Mouse (Mus musculus) induced T-regulatory cell, adult 2 months (primary cell): ENCODE measurements around the gene Dcaf8.
"Not testable (repeated sequence)": the region's sequence is repeated elsewhere in the genome, so short reads cannot be mapped to it uniquely, and the experiment has no call there.

Experiments
- DNase-seq: peaks from one replicate; pipeline ENCODE4 v3.0.0-alpha.2; 2012; ENCODE audit warnings: low read depth

The Dcaf8 gene

DNA sequence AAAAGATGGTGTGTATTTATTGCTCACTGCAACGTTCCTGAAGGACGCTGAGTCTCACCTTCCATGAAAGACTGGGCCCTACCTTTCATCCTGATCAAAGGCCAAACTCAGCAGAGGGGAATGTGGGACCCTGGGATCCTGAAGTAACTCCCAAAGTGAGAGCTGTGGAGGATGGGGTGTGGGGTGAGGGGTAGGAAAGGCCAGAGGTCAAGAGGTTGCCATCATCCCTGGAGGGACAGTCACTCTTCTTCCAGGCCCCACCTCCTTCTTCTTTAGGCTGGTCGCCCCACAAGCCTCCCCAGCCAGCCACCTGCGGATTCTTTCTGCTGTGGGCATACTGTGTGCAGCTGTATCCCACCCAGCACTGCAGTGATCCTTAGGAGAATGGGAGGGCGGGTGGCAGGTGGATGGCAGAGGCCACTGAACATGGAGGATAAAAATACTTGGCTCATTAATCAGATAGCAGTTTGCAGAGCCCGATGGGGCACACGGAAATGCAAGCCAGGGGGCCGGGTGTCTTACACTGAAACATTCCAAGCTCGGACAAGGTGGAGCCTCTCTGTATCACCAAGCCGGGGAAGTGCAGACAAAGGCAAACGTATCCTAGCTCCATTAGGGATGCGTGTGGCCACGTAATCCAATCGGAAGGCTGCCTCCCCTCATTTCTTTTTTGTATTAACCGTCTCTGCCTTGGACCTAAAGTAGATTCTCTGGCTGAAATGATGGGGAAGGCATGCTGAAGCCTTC, 70.5 kb downstream of the Dcaf8 start:
- DNase-seq, result no peak

DNA sequence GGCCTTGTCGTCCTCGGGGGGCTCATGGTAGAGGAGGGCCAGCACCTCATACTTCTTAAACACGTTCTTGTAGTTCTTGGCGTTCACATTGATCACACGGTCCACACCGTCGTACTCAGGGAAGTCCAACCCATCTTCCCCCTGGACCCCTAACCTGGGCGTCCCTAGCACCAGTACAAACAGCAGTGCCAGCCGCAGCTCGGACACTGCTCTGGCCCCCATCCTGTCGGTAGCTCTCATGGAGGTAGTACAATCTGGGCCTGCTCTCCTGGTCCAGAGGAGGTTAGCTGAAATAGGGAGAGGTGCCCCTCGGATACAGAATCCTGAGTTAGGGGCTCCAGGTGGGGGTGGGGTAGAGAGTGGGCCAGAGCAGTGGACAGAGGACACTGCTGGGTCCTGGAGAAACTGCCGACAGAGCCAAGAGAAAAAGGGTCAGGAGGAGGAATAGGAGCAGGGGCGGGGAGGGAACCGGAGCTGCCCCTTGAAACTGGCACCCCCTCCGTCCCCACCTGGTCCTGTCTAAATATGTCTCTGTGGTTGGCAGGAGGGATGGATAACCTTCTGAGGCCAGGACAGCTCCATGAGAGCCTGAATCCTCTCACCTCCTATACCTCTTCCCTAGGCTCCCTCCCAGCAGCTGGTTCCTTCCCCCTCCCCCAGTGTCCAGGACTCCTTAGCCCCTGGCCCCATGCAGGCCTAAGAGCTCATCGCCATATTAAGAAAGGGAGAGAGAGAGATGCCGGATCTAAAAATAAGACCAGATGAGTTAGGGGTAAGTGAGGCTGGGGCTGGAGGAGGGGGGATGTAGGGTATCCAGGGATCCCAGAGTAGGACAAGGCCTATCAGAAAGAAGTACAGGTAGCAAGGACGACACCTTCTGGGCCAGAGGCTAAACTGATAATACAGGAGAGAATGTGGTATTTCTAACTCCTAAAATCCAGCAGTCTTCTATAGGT, 71.8 kb downstream of the Dcaf8 start, which contains the start of gene Casq1:
Casq1 (minus strand) TSS at position 418 of the 956 bp plus-strand sequence.
- no peak for DNase-seq

GRCm38 (mm10) chr1:172220414-172220813, 72.5 kb downstream of the Dcaf8 start:
- no peak for DNase-seq

DNA sequence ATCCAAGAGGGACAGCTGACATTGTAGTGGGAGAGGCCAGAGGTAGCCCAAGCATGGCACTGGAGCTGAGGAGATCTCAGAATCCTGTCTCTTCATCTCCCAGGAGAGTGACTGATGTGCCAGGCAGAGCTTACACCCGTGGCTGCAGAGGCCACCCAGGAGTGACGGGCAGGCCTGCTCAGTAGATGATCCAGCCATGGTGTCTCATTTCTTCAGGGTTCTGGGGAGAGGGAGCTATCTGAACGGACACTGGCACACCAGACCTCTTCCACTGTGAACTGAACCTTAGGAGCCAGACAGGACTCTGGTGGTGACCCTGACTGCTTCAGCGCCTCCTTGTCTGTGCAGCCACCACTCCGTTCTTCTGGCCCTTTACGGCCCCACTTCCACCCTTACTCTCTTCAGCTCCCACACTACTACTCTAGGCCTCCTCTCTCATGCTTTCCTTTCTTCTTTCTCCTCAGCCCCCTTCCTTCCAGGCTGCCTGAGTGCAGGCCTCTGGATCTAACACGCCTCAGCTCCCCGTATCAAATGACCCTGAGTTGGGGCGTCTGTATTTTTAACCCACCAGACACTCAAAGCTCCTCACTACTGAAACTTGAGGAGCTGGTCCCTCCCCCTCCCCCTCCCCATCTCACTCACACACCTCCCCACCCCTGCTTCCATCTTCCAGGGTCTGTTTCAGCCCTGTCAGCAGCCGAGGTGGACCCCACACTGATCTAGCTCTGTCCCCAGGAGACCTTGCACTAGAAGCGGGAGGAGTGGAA, 73.6 kb downstream of the Dcaf8 start:
- DNase-seq, result no peak

DNA sequence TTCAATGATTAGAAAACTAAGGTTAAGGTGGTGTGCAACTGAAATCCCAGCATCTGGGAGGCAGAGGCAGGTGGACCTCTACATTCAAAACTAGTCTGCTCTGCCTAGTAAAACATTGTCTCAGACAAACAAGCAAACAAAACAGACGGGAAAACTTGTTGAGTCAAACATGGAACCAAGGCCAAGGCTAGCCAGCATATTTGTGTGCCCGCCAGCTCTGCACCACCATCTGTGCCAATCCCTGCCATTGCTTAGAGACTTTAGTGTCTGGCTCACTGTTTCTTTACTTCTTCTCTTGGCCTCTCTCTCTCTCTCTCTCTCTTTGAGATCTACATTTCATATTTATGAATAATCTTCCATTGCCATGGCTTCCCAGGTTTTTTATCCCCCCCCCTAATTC, 80.3 kb downstream of the Dcaf8 start:
- no peak for DNase-seq

- DNase-seq, result no peak
Measured at GRCm38 (mm10) chr1:172229215-172229614, 81.3 kb downstream of the Dcaf8 start.

- DNase-seq, result no peak
Measured at GRCm38 (mm10) chr1:172240945-172241708, 93.2 kb downstream of the Dcaf8 start.

GRCm38 (mm10) chr1:172242401-172242800, 94.5 kb downstream of the Dcaf8 start:
- no peak for DNase-seq

DNA sequence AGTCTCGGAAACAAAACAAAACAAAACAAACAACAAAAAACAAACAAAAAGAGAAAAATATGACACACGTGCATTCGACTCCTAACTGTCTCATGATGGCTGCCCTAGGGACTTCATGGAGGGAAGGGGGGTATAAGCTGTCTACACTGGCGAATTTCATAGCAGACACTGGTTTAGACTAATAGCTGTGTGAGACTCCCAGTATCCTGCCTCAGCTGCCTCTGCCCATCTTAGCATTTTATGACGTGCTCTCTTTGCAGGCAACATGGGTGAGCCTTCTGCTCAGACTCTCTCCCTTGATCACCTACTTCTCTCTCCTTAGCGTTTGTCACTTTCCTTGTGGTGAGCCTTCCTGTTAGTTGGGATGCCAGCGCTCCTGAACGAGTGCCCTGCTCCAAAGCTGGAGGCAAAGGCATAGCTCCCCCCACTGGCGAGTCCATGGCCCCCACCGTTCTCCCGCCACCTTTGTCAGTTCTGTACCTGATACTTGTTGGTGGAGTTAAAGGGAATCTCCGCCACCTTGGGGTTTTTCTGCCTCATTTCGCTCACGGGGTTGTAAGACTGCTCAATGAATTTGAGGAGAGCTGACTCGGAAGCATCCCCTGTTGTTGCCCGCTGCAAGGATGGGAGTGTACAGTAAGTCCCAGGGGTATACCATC, 95.8 kb downstream of the Dcaf8 start:
- no peak for DNase-seq

GRCm38 (mm10) chr1:172244645-172245044, 96.8 kb downstream of the Dcaf8 start:
- DNase-seq, result not testable (repeated sequence)
